In genomic region chr15:36991353-36991752, GRCm38 (mm10) we compare ENCODE assay signal across 15 mouse cellular contexts. TPM values are rescaled to one million over a fixed set of nuclear protein-coding genes. Genes with fewer than 3 reads are reported as not detected.
DNase-seq lines count a peak whose midpoint lies in the region; ATAC-seq and TF ChIP-seq lines count a peak whose summit lies in the region.
"Had no signal": no experiment of that assay in that cellular context is flagged by ENCODE, and none has a peak within 500 bp of the region (broad histone marks: within the 10 kb centered on the region; RNA-seq: fewer than 3 reads in every experiment).

No protein-coding gene starts in this region.

- H3K9me3 ChIP-seq in heart, embryonic 14.5 days (ENCODE audit: control insufficient read depth, low read length) = no peaks in the 10 kb centered on the region
- no peaks in the 10 kb centered on the region for H3K9me3 ChIP-seq in midbrain, embryonic 11.5 days (ENCODE audit: control insufficient read depth, low read length)
- H3K9me3 ChIP-seq in midbrain, embryonic 15.5 days = no peaks in the 10 kb centered on the region
- H3K9me3 ChIP-seq: embryonic facial prominence, embryonic 15.5 days; lung, embryonic 15.5 days; megakaryocyte, embryonic 14.5 days had no signal

- H3ac ChIP-seq in myocyte (ENCODE audit: control insufficient read depth, insufficient read length) = no peak overlapping the region

- no peak overlapping the region for H3K4me2 ChIP-seq in heart, embryonic 14.5 days (ENCODE audit: low read length)
- no peak overlapping the region for H3K4me2 ChIP-seq in midbrain, embryonic 11.5 days
- no peak overlapping the region for H3K4me2 ChIP-seq in midbrain, embryonic 15.5 days
- no peak overlapping the region for H3K4me2 ChIP-seq in myocyte (ENCODE audit: low read depth)
- H3K4me2 ChIP-seq: embryonic facial prominence, embryonic 15.5 days; lung, embryonic 15.5 days had no signal

- DNase-seq in heart, adult 9 months (ENCODE audit: low spot score in 2 of 2) = no peak
- DNase-seq in midbrain, embryonic 11.5 days (ENCODE audit: low spot score, missing footprints) = peak; percentile 86
- DNase-seq in adrenal gland, adult 8-10 months = peak; percentile 34
- DNase-seq in left cerebral cortex, adult 11 months (ENCODE audit: low spot score) = no peak
- DNase-seq: cerebellum, postnatal 14 days; forebrain, postnatal 0 days; kidney, postnatal 4 days; thymus, postnatal 4 days had no signal

- ATAC-seq in heart, embryonic 14.5 days (ENCODE audit: insufficient number of reproducible peaks, insufficient read depth, low FRiP score, low read depth) = no peak
- peak; percentile 61 for ATAC-seq in midbrain, embryonic 11.5 days (ENCODE audit: low FRiP score)
- ATAC-seq in midbrain, embryonic 15.5 days (replicated peaks) = no peak
- ATAC-seq: forebrain, postnatal 0 days; inflammation-experienced regulatory T-cells, adult 6 months had no signal

- peak overlapping the region; percentile 1 to 24; a peak in 2 of 4 replicates for H3K27ac ChIP-seq in heart, embryonic 14.5 days (replicated peaks in 1 of 2; ENCODE audit: control insufficient read depth in 1 of 2, insufficient read depth in 1 of 2, low read depth in 2 of 2, low read length in 2 of 2)
- H3K27ac ChIP-seq in midbrain, embryonic 11.5 days (ENCODE audit: low read depth, low read length) = no peak overlapping the region; the same call in 1 of the 2 replicates
- no peak overlapping the region for H3K27ac ChIP-seq in midbrain, embryonic 15.5 days
- H3K27ac ChIP-seq: embryonic facial prominence, embryonic 15.5 days; lung, embryonic 15.5 days had no signal

- H3K27me3 ChIP-seq in heart, embryonic 14.5 days (ENCODE audit: control insufficient read depth, insufficient read depth, low read length) = no peaks in the 10 kb centered on the region
- no peaks in the 10 kb centered on the region for H3K27me3 ChIP-seq in midbrain, embryonic 11.5 days (ENCODE audit: control insufficient read depth, insufficient read depth, low read length)
- H3K27me3 ChIP-seq in midbrain, embryonic 15.5 days (replicated peaks) = no peaks in the 10 kb centered on the region
- H3K27me3 ChIP-seq in myocyte (ENCODE audit: control insufficient read depth, insufficient read depth, insufficient read length) = no peaks in the 10 kb centered on the region
- H3K27me3 ChIP-seq: embryonic facial prominence, embryonic 15.5 days; lung, embryonic 15.5 days; megakaryocyte, embryonic 14.5 days had no signal

- H3K9ac ChIP-seq in heart, embryonic 14.5 days (ENCODE audit: low read length) = no peak overlapping the region
- H3K9ac ChIP-seq in midbrain, embryonic 11.5 days (ENCODE audit: low read length) = no peak overlapping the region
- H3K9ac ChIP-seq in midbrain, embryonic 15.5 days = no peak overlapping the region
- H3K9ac ChIP-seq: embryonic facial prominence, embryonic 15.5 days; forebrain, postnatal 0 days; lung, embryonic 15.5 days had no signal

- no peak overlapping the region for H3K4me3 ChIP-seq in heart, embryonic 14.5 days (ENCODE audit: control insufficient read depth in 1 of 2, insufficient read depth in 1 of 2, low read depth in 1 of 2, low read length in 2 of 2)
- no peak overlapping the region for H3K4me3 ChIP-seq in midbrain, embryonic 11.5 days (ENCODE audit: low read depth, low read length)
- H3K4me3 ChIP-seq in midbrain, embryonic 15.5 days = no peak overlapping the region
- no peak overlapping the region for H3K4me3 ChIP-seq in myocyte
- H3K4me3 ChIP-seq: embryonic facial prominence, embryonic 15.5 days; lung, embryonic 15.5 days; megakaryocyte, embryonic 14.5 days had no signal

- no peaks in the 10 kb centered on the region for H3K79me2 ChIP-seq in myocyte (ENCODE audit: control insufficient read depth, insufficient read depth)

- TF ChIP-seq POLR2A in myocyte (IDR thresholded peaks at IDR 0.05; ENCODE audit: insufficient read length, low read depth) = no peak

- 45% methylated on average over 6 of the region's 6 CpGs for WGBS in heart, embryonic 14.5 days
- 43% methylated on average over 6 of the region's 6 CpGs for WGBS in midbrain, embryonic 11.5 days
- WGBS in midbrain, embryonic 15.5 days = 19% methylated on average over 6 of the region's 6 CpGs

- H3K4me1 ChIP-seq in heart, embryonic 14.5 days (ENCODE audit: control insufficient read depth in 2 of 2, insufficient read depth in 2 of 2, low read length in 2 of 2) = peaks cover 15 to 39% of the 10 kb centered on the region in 2 experiments
- H3K4me1 ChIP-seq in midbrain, embryonic 11.5 days (ENCODE audit: control insufficient read depth, insufficient read depth, low read length) = peaks cover 26% of the 10 kb centered on the region
- H3K4me1 ChIP-seq in midbrain, embryonic 15.5 days = no peaks in the 10 kb centered on the region

- peaks cover 17% of the 10 kb centered on the region for H3K36me3 ChIP-seq in heart, embryonic 14.5 days (ENCODE audit: control insufficient read depth, insufficient read depth, low read length)
- no peaks in the 10 kb centered on the region for H3K36me3 ChIP-seq in midbrain, embryonic 11.5 days (ENCODE audit: control insufficient read depth, insufficient read depth, low read length)
- no peaks in the 10 kb centered on the region for H3K36me3 ChIP-seq in midbrain, embryonic 15.5 days (replicated peaks)
- H3K36me3 ChIP-seq in myocyte (ENCODE audit: control insufficient read depth, insufficient read depth) = peaks cover 5% of the 10 kb centered on the region
- H3K36me3 ChIP-seq: embryonic facial prominence, embryonic 15.5 days had no signal

TF ChIP-seq in myocyte, 11 proteins besides CTCF, POLR2A, EP300 and RAD21:
- TF ChIP-seq TCF3 (IDR thresholded peaks at IDR 0.05; ENCODE audit: insufficient read length, low read depth) = no peak
- no peak for TF ChIP-seq MAX (IDR thresholded peaks at IDR 0.05; ENCODE audit: low read depth)
- no peak for TF ChIP-seq MYOD1 (IDR thresholded peaks at IDR 0.05; ENCODE audit: control insufficient read depth in 1 of 3, insufficient read length in 2 of 3, low read depth in 2 of 3)
- no peak for TF ChIP-seq SRF (IDR thresholded peaks at IDR 0.05; ENCODE audit: control insufficient read depth, insufficient read length, low read depth)
- no peak for TF ChIP-seq TCF12 (IDR thresholded peaks at IDR 0.05; ENCODE audit: insufficient read depth, poor library complexity, severe bottlenecking)
- TF ChIP-seq E2F4 (IDR thresholded peaks at IDR 0.05; ENCODE audit: insufficient read depth) = no peak
- peak; percentile 40 for TF ChIP-seq POLR2AphosphoS2 (IDR thresholded peaks at IDR 0.05; ENCODE audit: insufficient read length, low read depth)
- TF ChIP-seq USF1 (IDR thresholded peaks at IDR 0.05; ENCODE audit: low read depth) = no peak
- no peak for TF ChIP-seq REST (IDR thresholded peaks at IDR 0.05; ENCODE audit: insufficient read depth, insufficient read length)

RNA-seq across cellular contexts. Expression of gene Zfp706, which starts 16.2 kb away (rescaled TPM):
- polyA plus RNA-seq in heart, embryonic 14.5 days (2014; fragmentation: Nextera tagmentation; extraction: Ambion mirVana) = 415 and 436 TPM in 2 replicates
- polyA plus RNA-seq in midbrain, embryonic 11.5 days (2014; fragmentation: Nextera tagmentation; extraction: Ambion mirVana) = 423 and 440 TPM in 2 replicates
- polyA plus RNA-seq in midbrain, embryonic 15.5 days (2015; fragmentation: Nextera tagmentation; extraction: Ambion mirVana) = 414 TPM in 2 replicates
- 100 to 1,000 TPM; 172 to 234 (median 209) TPM for total RNA-seq in adrenal gland, adult 8-10 months (2022)
- polyA plus RNA-seq in myocyte (2012; fragmentation: generic; extraction: Trizol) = 199 TPM

Comparison
In these comparisons a context has a peak if more than half of its experiments do, and no peak if none do; other contexts are left out.
1. H3K27ac ChIP-seq: peak in heart, embryonic 14.5 days (2 of 2); none in midbrain, embryonic 11.5 days (single experiment) and midbrain, embryonic 15.5 days (single experiment).
2. DNase-seq: peak in midbrain, embryonic 11.5 days (single experiment) and adrenal gland, adult 8-10 months (single experiment); none in heart, adult 9 months (0 of 2) and left cerebral cortex, adult 11 months (single experiment).